Mouse (Mus musculus) olfactory bulb, adult 2 months (tissue): ENCODE results near the gene Serpina12. TPM values are rescaled to one million over a fixed set of nuclear protein-coding genes. Genes with fewer than 3 reads are reported as not detected.

Experiments used
- H3K27ac ChIP-seq: fragments of 200-500 bp; 2 replicates; pipeline ENCODE4 v1.5.1; 2012; ENCODE audit warnings: low read depth, low read length; ENCODE audit not compliant: insufficient read depth
- H3K4me1 ChIP-seq: fragments of 200-500 bp; 2 replicates; pipeline ENCODE4 v1.6.1; 2012; ENCODE audit warnings: low read length; ENCODE audit not compliant: control insufficient read depth, insufficient read depth
- H3K4me3 ChIP-seq: fragments of 200-500 bp; 2 replicates; pipeline ENCODE4 v1.5.1; 2012; ENCODE audit warnings: mild to moderate bottlenecking, low read depth, low read length, moderate library complexity; ENCODE audit not compliant: insufficient read depth
- CTCF ChIP-seq: fragments of 200-500 bp; IDR thresholded peaks from 2 replicates; pipeline ENCODE4 v1.5.1; 2012; ENCODE audit warnings: low read depth, mild to moderate bottlenecking, low read length, moderate library complexity; ENCODE audit not compliant: insufficient read depth
- POLR2A ChIP-seq: fragments of 200-500 bp; IDR thresholded peaks from 2 replicates; pipeline ENCODE4 v1.6.1; 2012; ENCODE audit warnings: mild to moderate bottlenecking, low read depth, low read length, moderate library complexity; ENCODE audit not compliant: insufficient read depth
- WGBS: fragments of 180-500 bp; shearing (Covaris S2); methylation state at CpG from one replicate; pipeline ENCODE4 v1.1.7; 2018; 5-methylcytosine and 5-hydroxymethylcytosine counted together
- polyA plus RNA-seq: library from polyadenylated mRNA; stranded (reverse); fragments of >200 nt; gene quantifications from 2 replicates; pipeline ENCODE4 v1.2.4, GENCODE M21; 2012; ENCODE audit warnings: low replicate concordance; ENCODE audit not compliant: missing spikeins, insufficient read depth, insufficient read length

The Serpina12 gene
- polyA plus RNA-seq, 1 experiment, result not detected

- TF ChIP-seq CTCF (no peak), POLR2A (no peak)
- 82% methylated on average over 7 of the region's 7 CpGs for WGBS
- H3K4me3 ChIP-seq, result no peak overlapping the region
- no peak overlapping the region for H3K27ac ChIP-seq
- no peaks in the 10 kb centered on the region for H3K4me1 ChIP-seq
These were observed 62.4 kb downstream of the Serpina12 start for GRCm38 (mm10) chr12:103981646-103982360.

Other genes with a start within 250 kb of the Serpina12 start
- gene Serpina1b, start 214.1 kb downstream of the Serpina12 start, polyA plus RNA-seq, result not detected in 2 replicates
- gene Serpina1a, start 180.9 kb downstream of the Serpina12 start, polyA plus RNA-seq, result not detected in 2 replicates
- gene Serpina1c, start 139.6 kb downstream of the Serpina12 start, polyA plus RNA-seq, result not detected in 2 replicates
- not detected in 2 replicates for gene Serpina1e, start 85.5 kb downstream of the Serpina12 start, polyA plus RNA-seq
- gene Serpina11, start 54.5 kb downstream of the Serpina12 start, polyA plus RNA-seq, result not detected in 2 replicates
- gene Serpina9, start 30.7 kb downstream of the Serpina12 start, polyA plus RNA-seq, result not detected in 2 replicates
- gene Serpina5, start 56.7 kb upstream of the Serpina12 start, polyA plus RNA-seq, result not detected in 2 replicates
- not detected in 2 replicates for gene Serpina3a, start 68.3 kb upstream of the Serpina12 start, polyA plus RNA-seq
- not detected in 2 replicates for gene Serpina3b, start 83.6 kb upstream of the Serpina12 start, polyA plus RNA-seq
- not detected in 2 replicates for gene Serpina3c, start 109.4 kb upstream of the Serpina12 start, polyA plus RNA-seq
- not detected in 2 replicates for gene Serpina3f, start 170.1 kb upstream of the Serpina12 start, polyA plus RNA-seq
- gene Serpina3g, start 191.8 kb upstream of the Serpina12 start, polyA plus RNA-seq, result not detected in 2 replicates
- not detected in 2 replicates for gene Serpina3i, start 218.7 kb upstream of the Serpina12 start, polyA plus RNA-seq